Mouse (Mus musculus) megakaryocyte, embryonic 14.5 days (primary cell): ENCODE results near the gene Scube1.

Experiments
- FLI1 ChIP-seq: IDR thresholded peaks from 2 replicates; pipeline ENCODE4 v1.6.1; 2012; ENCODE audit warnings: low read length, inconsistent platforms, mixed read lengths
- GATA1 ChIP-seq: IDR thresholded peaks from 3 replicates; pipeline ENCODE4 v1.6.1; 2012; ENCODE audit warnings: mixed read lengths, low read length, inconsistent platforms, borderline replicate concordance

GRCm38 (mm10) chr15:83603426-83603825 lies 121.4 kb downstream of the Scube1 start:
- TF ChIP-seq GATA1 (no peak), FLI1 (no peak)
